Mouse (Mus musculus): ENCODE results near the gene Inf2.

Gene Inf2

GRCm38 (mm10) chr12:112588426-112589256 lies at the start of gene Inf2:
Gene Inf2 (plus strand): TSS chr12:112588784.
- DNase-seq (ENCODE audit: extremely low spot score, low spot score) = peak; percentile 79

- DNase-seq (ENCODE audit: extremely low spot score, low spot score) = no peak
These were observed 49.1 kb upstream of the Inf2 start for GRCm38 (mm10) chr12:112539466-112539965.

GRCm38 (mm10) chr12:112540321-112540720 lies 48.3 kb upstream of the Inf2 start:
- no peak for DNase-seq (ENCODE audit: extremely low spot score, low spot score)

GRCm38 (mm10) chr12:112541483-112542091 lies 47.0 kb upstream of the Inf2 start:
- DNase-seq (ENCODE audit: extremely low spot score, low spot score) = no peak

- DNase-seq (ENCODE audit: extremely low spot score, low spot score) = peak; percentile 30
These were observed 46.2 kb upstream of the Inf2 start for GRCm38 (mm10) chr12:112542257-112542919.

GRCm38 (mm10) chr12:112542920-112543300 lies 45.7 kb upstream of the Inf2 start:
- DNase-seq (ENCODE audit: extremely low spot score, low spot score) = peak; percentile 97

GRCm38 (mm10) chr12:112543941-112544340 lies 44.6 kb upstream of the Inf2 start:
- no peak for DNase-seq (ENCODE audit: extremely low spot score, low spot score)

GRCm38 (mm10) chr12:112544946-112545701 lies 43.5 kb upstream of the Inf2 start:
- no peak for DNase-seq (ENCODE audit: extremely low spot score, low spot score)

- DNase-seq (ENCODE audit: extremely low spot score, low spot score) = no peak
These were observed 42.5 kb upstream of the Inf2 start for GRCm38 (mm10) chr12:112546110-112546509.

- no peak for DNase-seq (ENCODE audit: extremely low spot score, low spot score)
These were observed 39.3 kb upstream of the Inf2 start for GRCm38 (mm10) chr12:112549287-112549686.

- peak; percentile 95 for DNase-seq (ENCODE audit: extremely low spot score, low spot score)
These were observed 36.7 kb upstream of the Inf2 start for GRCm38 (mm10) chr12:112551861-112552375.

GRCm38 (mm10) chr12:112552520-112552919 lies 36.1 kb upstream of the Inf2 start:
- no peak for DNase-seq (ENCODE audit: extremely low spot score, low spot score)

- DNase-seq (ENCODE audit: extremely low spot score, low spot score) = no peak
These were observed 33.7 kb upstream of the Inf2 start for GRCm38 (mm10) chr12:112554900-112555299.

GRCm38 (mm10) chr12:112556531-112557060 lies 32.0 kb upstream of the Inf2 start:
- DNase-seq (ENCODE audit: extremely low spot score, low spot score) = no peak

- no peak for DNase-seq (ENCODE audit: extremely low spot score, low spot score)
These were observed 31.4 kb upstream of the Inf2 start for GRCm38 (mm10) chr12:112557219-112557618.

GRCm38 (mm10) chr12:112559231-112559630 lies 29.4 kb upstream of the Inf2 start:
- no peak for DNase-seq (ENCODE audit: extremely low spot score, low spot score)

- no peak for DNase-seq (ENCODE audit: extremely low spot score, low spot score)
These were observed 28.9 kb upstream of the Inf2 start for GRCm38 (mm10) chr12:112559671-112560070.

- no peak for DNase-seq (ENCODE audit: extremely low spot score, low spot score)
These were observed 28.3 kb upstream of the Inf2 start for GRCm38 (mm10) chr12:112560176-112560797.

- no peak for DNase-seq (ENCODE audit: extremely low spot score, low spot score)
These were observed 27.4 kb upstream of the Inf2 start for GRCm38 (mm10) chr12:112561163-112561562.

- no peak for DNase-seq (ENCODE audit: extremely low spot score, low spot score)
These were observed 26.1 kb upstream of the Inf2 start for GRCm38 (mm10) chr12:112562462-112562861.
